Mouse (Mus musculus) mature B cell (primary cell): ENCODE measurements around the gene Loxl1.
"Not testable (repeated sequence)": the region's sequence is repeated elsewhere in the genome, so short reads cannot be mapped to it uniquely, and the experiment has no call there.

Experiments used
- in situ Hi-C: fragments of 300-500 bp; cut with MboI; formaldehyde crosslinking; loops from 2 replicates; pipeline ENCODE4 v1.14.3; 2019

Gene Loxl1

GRCm38 (mm10) chr9:58276346-58276745 is 36.6 kb downstream of the Loxl1 start:
- in situ Hi-C loops, result no loop called here

GRCm38 (mm10) chr9:58275797-58276196 is 37.2 kb downstream of the Loxl1 start:
- in situ Hi-C loops, result no loop called here

GRCm38 (mm10) chr9:58275115-58275774 is 37.7 kb downstream of the Loxl1 start:
- in situ Hi-C loops, result no loop called here

- in situ Hi-C loops, result no loop called here
Measured at GRCm38 (mm10) chr9:58274626-58275025, 38.4 kb downstream of the Loxl1 start.

- in situ Hi-C loops, result no loop called here
Measured at GRCm38 (mm10) chr9:58274101-58274604, 38.8 kb downstream of the Loxl1 start.

GRCm38 (mm10) chr9:58272855-58273254 is 40.1 kb downstream of the Loxl1 start:
- in situ Hi-C loops, result no loop called here

GRCm38 (mm10) chr9:58272068-58272541 is 40.9 kb downstream of the Loxl1 start:
- in situ Hi-C loops, result no loop called here

- in situ Hi-C loops, result not testable (repeated sequence)
Measured at GRCm38 (mm10) chr9:58271551-58271950, 41.4 kb downstream of the Loxl1 start.

GRCm38 (mm10) chr9:58271109-58271508 is 41.9 kb downstream of the Loxl1 start:
- in situ Hi-C loops, result no loop called here

GRCm38 (mm10) chr9:58270081-58270480 is 42.9 kb downstream of the Loxl1 start:
- in situ Hi-C loops, result no loop called here

GRCm38 (mm10) chr9:58268384-58269313 is 44.3 kb downstream of the Loxl1 start:
- in situ Hi-C loops, result no loop called here

GRCm38 (mm10) chr9:58267046-58267445 is 45.9 kb downstream of the Loxl1 start:
- in situ Hi-C loops, result no loop called here

GRCm38 (mm10) chr9:58266571-58267011 is 46.4 kb downstream of the Loxl1 start:
- in situ Hi-C loops, result no loop called here

- in situ Hi-C loops, result no loop called here
Measured at GRCm38 (mm10) chr9:58265368-58265767, 47.6 kb downstream of the Loxl1 start.

- in situ Hi-C loops, result no loop called here
Measured at GRCm38 (mm10) chr9:58262507-58262906, 50.5 kb downstream of the Loxl1 start.

- in situ Hi-C loops, result no loop called here
Measured at GRCm38 (mm10) chr9:58255704-58256685, 57.0 kb downstream of the Loxl1 start.

- in situ Hi-C loops, result no loop called here
Measured at GRCm38 (mm10) chr9:58255105-58255504, 57.9 kb downstream of the Loxl1 start.

- in situ Hi-C loops, result not testable (repeated sequence)
Measured at GRCm38 (mm10) chr9:58253805-58254122, 59.2 kb downstream of the Loxl1 start.

GRCm38 (mm10) chr9:58253033-58253804 is 59.8 kb downstream of the Loxl1 start, which contains the start of gene Stoml1:
Gene Stoml1, plus strand, starts transcription at chr9:58253164.
- in situ Hi-C loops, result no loop called here

GRCm38 (mm10) chr9:58250730-58251129 is 62.3 kb downstream of the Loxl1 start:
- in situ Hi-C loops, result not testable (repeated sequence)

- in situ Hi-C loops, result no loop called here
Measured at GRCm38 (mm10) chr9:58250322-58250721, 62.7 kb downstream of the Loxl1 start.
